Mouse (Mus musculus) forebrain, embryonic 13.5 days (tissue): ENCODE measurements around the gene Gcgr. TPM values are rescaled to one million over a fixed set of nuclear protein-coding genes. Genes with fewer than 3 reads are reported as not detected.

Experiments used
- ATAC-seq: fragments of 200-750 bp; cut with Nextera tagmentation; 2 replicates; pipeline ENCODE4 v1.8.0; 2017
- H3K27ac ChIP-seq: fragments of 300-500 bp; sonication (generic); 2 replicates; pipeline ENCODE4 v1.5.1; 2015; ENCODE audit warnings: inconsistent platforms, mild to moderate bottlenecking, moderate library complexity
- H3K27me3 ChIP-seq: fragments of 300-500 bp; sonication (generic); 2 replicates; pipeline ENCODE4 v1.6.1; 2015; ENCODE audit warnings: mild to moderate bottlenecking, inconsistent platforms
- H3K36me3 ChIP-seq: fragments of 300-500 bp; sonication (generic); 2 replicates; pipeline ENCODE4 v1.6.1; 2015; ENCODE audit warnings: mild to moderate bottlenecking, inconsistent platforms; ENCODE audit not compliant: poor library complexity, severe bottlenecking
- H3K4me1 ChIP-seq: fragments of 300-500 bp; sonication (generic); 2 replicates; pipeline ENCODE4 v1.6.1; 2015; ENCODE audit warnings: inconsistent platforms
- H3K4me2 ChIP-seq: fragments of 300-500 bp; sonication (generic); 2 replicates; pipeline ENCODE4 v1.6.1; 2015; ENCODE audit warnings: inconsistent platforms, mild to moderate bottlenecking, moderate library complexity
- H3K4me3 ChIP-seq: fragments of 300-500 bp; sonication (generic); 2 replicates; pipeline ENCODE4 v1.5.1; 2015; ENCODE audit warnings: mild to moderate bottlenecking, inconsistent platforms
- H3K9ac ChIP-seq: fragments of 300-500 bp; sonication (generic); 2 replicates; pipeline ENCODE4 v1.6.1; 2015; ENCODE audit warnings: mild to moderate bottlenecking, inconsistent platforms
- H3K9me3 ChIP-seq: fragments of 300-500 bp; sonication (generic); replicated peaks from 2 replicates; pipeline ENCODE4 v1.6.1; 2016; ENCODE audit warnings: inconsistent platforms
- WGBS: fragments of 180-500 bp; shearing (Covaris S2); methylation state at CpG from one replicate; pipeline ENCODE4 v1.1.7; 2015; 5-methylcytosine and 5-hydroxymethylcytosine counted together
- polyA plus RNA-seq: library from polyadenylated mRNA; unstranded; fragments of >200 nt; fragmentation: Nextera tagmentation; extraction: Ambion mirVana; gene quantifications from 2 replicates; pipeline ENCODE4 v1.2.1, GENCODE M21; 2015

Gene Gcgr
- 0.08 and 0.21 TPM in 2 replicates for polyA plus RNA-seq

- H3K4me2 ChIP-seq, result peak within 1 kb of the TSS; percentile 61
- WGBS, result 7% methylated on average over 54 of the region's 62 CpGs
- H3K27ac ChIP-seq, result no peak within 1 kb of the TSS
- H3K9ac ChIP-seq, result peak within 1 kb of the TSS; percentile 49
- H3K9me3 ChIP-seq, result no peaks in the 10 kb centered on the region
- H3K27me3 ChIP-seq, result peaks cover 70% of the 10 kb centered on the region
- no peak for ATAC-seq
- no peaks in the 10 kb centered on the region for H3K36me3 ChIP-seq
- peak within 1 kb of the TSS; percentile 34 for H3K4me3 ChIP-seq
- peaks cover 12% of the 10 kb centered on the region for H3K4me1 ChIP-seq
These were observed at the start of gene Gcgr for GRCm38 (mm10) chr11:120530085-120530964. Gene Gcgr (plus strand): TSS chr11:120530699.

DNA sequence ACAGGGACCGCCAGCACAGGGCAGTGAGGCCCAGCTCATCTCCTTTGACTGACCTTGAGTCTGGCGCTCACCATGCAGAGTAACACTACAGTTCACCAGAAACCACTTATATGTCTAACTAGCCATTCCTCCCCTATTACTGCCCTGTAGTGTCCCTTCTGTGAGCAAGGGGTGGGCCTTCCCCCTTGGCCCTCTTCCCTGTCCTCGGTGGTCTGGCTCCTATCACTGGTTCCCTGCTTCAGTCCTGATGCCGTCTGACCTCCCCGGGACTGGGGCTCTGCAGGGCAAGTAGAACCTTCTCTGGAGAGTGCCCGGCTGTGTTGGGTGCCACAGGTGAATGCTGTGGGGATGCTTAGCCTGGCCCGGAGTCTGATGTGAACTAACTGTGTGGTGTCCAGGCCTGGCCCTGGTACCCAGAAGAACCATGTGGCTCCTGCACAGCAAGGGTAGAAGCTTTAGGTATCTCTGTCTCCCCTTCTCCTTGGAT is 47.0 kb upstream of the Gcgr start:
- peak overlapping the region; percentile 95; the same call in 1 of the 2 replicates for H3K9ac ChIP-seq
- ATAC-seq, result no peak

DNA sequence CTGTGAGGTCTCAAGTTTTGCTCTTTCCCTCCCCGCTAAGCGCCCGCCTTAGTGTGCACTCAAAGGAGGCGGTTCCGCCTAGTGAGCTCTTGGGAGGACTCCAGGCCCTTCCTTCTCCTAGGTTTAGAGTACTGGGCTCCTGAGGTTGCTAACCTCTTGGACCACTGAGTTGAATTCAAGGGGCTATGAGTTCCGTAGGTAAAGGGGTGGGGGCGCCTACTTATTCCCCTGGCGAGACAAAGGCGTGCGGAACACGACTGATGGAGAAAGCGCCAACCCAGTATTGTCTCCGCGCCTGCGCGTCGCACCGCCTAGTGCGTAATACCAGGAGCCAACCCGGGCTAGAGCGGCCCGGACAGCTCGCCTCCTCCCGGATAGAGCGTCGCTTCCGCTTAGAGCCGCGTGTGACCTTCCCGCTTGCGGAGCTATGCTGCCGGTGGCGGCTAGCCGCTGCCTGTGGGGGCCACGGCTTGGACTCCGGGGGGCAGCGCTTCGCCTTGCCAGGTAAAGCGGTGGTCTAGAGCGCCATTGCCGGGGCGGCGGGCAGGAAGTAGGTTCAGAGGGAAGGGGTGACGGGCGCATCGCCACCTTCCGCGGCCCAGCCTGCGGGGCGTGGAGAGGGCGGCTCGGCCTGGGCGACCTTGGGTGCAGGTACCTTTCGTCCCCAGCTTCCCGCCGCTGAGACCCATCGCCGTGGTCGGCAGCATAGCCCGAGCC is 46.1 kb upstream of the Gcgr start, which contains the start of gene Mrpl12:
Gene Mrpl12, plus strand, starts transcription at position 349 of the 717 bp plus-strand sequence.
- ATAC-seq, result peak; percentile 97
- Histone ChIP-seq H3K27ac (peak within 1 kb of the TSS; percentile 88), H3K36me3 (peaks cover 77% of the 10 kb centered on the region), H3K4me3 (peak within 1 kb of the TSS; percentile 98), H3K4me1 (peaks cover 25% of the 10 kb centered on the region), H3K9me3 (no peaks in the 10 kb centered on the region), H3K9ac (peak within 1 kb of the TSS; percentile 95), H3K4me2 (peak within 1 kb of the TSS; percentile 95), H3K27me3 (no peaks in the 10 kb centered on the region)
- under 1% methylated on average over 60 of the region's 60 CpGs for WGBS

More for the DNA sequence above, 47.0 kb upstream of the Gcgr start:
- peak overlapping the region; percentile 95 for H3K4me2 ChIP-seq
- peak overlapping the region; percentile 88 for H3K27ac ChIP-seq
- H3K36me3 ChIP-seq, result peaks cover 80% of the 10 kb centered on the region
- H3K27me3 ChIP-seq, result no peaks in the 10 kb centered on the region
- 90% methylated on average over 7 of the region's 7 CpGs for WGBS
- no peaks in the 10 kb centered on the region for H3K9me3 ChIP-seq
- H3K4me1 ChIP-seq, result peaks cover 22% of the 10 kb centered on the region
- peak overlapping the region; percentile 98 for H3K4me3 ChIP-seq

GRCm38 (mm10) chr11:120485251-120485650 is 45.2 kb upstream of the Gcgr start:
- Histone ChIP-seq H3K27me3 (no peaks in the 10 kb centered on the region), H3K4me1 (peaks cover 30% of the 10 kb centered on the region), H3K4me3 (peak overlapping the region; percentile 98), H3K9ac (peak overlapping the region; percentile 95), H3K36me3 (peaks cover 70% of the 10 kb centered on the region), H3K9me3 (no peaks in the 10 kb centered on the region), H3K4me2 (peak overlapping the region; percentile 95), H3K27ac (peak overlapping the region; percentile 59; the same call in 1 of the 2 replicates)
- 12% methylated on average over 10 of the region's 10 CpGs for WGBS
- ATAC-seq, result no peak

DNA sequence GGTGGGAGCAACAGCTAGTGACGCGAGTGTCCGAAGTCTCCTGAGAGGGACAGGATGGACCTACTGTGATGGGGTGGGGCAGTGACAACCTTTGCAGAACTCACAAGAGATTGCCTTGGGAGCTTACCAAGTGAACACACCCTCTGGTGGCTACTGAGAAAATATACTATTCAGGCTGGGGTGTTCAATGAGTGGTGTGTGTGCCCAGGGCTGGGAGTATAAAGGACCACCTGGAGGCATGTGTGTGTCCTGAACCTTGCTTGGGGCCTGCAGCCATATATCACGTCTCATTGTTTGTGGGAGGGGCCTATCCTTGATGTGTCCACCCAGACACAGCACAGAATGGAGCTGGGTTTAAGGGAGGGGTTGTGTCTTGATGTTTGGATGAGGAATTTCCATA is 42.0 kb upstream of the Gcgr start:
- 78% methylated on average over 4 of the region's 4 CpGs for whole genome bisulfite sequencing
- H3K9me3 ChIP-seq, result no peaks in the 10 kb centered on the region
- peaks cover 38% of the 10 kb centered on the region for H3K36me3 ChIP-seq
- no peaks in the 10 kb centered on the region for H3K27me3 ChIP-seq
- no peak overlapping the region for H3K27ac ChIP-seq
- peaks cover 54% of the 10 kb centered on the region for H3K4me1 ChIP-seq
- no peak overlapping the region for H3K4me2 ChIP-seq
- no peak overlapping the region for H3K9ac ChIP-seq
- no peak overlapping the region for H3K4me3 ChIP-seq
- ATAC-seq, result no peak

DNA sequence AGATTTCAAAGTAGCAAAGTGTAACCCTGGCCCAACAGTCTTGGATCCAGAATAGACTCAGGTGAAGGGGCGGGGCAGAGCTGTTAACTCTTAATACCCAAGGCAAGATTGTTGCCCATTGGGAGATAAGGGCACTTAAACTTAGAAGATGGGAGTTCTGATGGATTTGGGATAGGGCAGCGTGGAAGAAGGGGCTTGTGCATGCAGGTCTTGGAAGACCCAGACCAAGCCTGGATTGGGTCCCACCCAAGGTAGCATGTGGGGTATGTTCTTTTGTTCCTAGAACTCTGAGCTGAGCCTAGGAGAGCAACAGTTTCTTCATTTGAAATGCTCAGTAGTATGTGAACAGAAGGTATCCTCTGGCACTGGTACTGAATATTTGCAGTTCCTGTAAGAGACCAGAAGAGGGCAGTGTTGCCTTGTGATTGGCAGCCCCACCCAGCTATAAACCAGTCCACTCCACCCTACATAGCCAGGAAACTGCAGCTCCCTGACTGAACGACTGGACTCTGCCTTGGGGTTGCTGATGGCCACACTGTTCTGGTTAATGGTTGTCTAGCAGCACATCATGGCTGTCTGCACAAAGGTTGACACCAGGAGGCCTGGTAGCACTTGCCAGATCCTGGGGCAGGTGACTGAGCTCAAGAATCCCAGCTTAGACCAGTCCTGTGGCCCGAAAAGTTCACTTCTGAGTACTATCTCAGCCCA is 41.3 kb upstream of the Gcgr start:
- peaks cover 39% of the 10 kb centered on the region for H3K36me3 ChIP-seq
- peaks cover 51% of the 10 kb centered on the region for H3K4me1 ChIP-seq
- H3K9me3 ChIP-seq, result no peaks in the 10 kb centered on the region
- H3K4me3 ChIP-seq, result no peak overlapping the region; the same call in 1 of the 2 replicates
- no peak overlapping the region for H3K4me2 ChIP-seq
- 65% methylated on average over 4 of the region's 4 CpGs for WGBS
- no peaks in the 10 kb centered on the region for H3K27me3 ChIP-seq
- H3K27ac ChIP-seq, result no peak overlapping the region
- peak; percentile 31 for ATAC-seq
- H3K9ac ChIP-seq, result no peak overlapping the region

GRCm38 (mm10) chr11:120490291-120491046 is 40.0 kb upstream of the Gcgr start:
- H3K4me3 ChIP-seq, result peak overlapping the region; percentile 96
- H3K27ac ChIP-seq, result peak overlapping the region; percentile 76
- no peaks in the 10 kb centered on the region for H3K27me3 ChIP-seq
- no peaks in the 10 kb centered on the region for H3K9me3 ChIP-seq
- WGBS, result 32% methylated on average over 4 of the region's 4 CpGs
- no peak for ATAC-seq
- H3K36me3 ChIP-seq, result peaks cover 51% of the 10 kb centered on the region
- H3K9ac ChIP-seq, result peak overlapping the region; percentile 92; the same call in 1 of the 2 replicates
- peak overlapping the region; percentile 81 for H3K4me2 ChIP-seq
- peaks cover 46% of the 10 kb centered on the region for H3K4me1 ChIP-seq

DNA sequence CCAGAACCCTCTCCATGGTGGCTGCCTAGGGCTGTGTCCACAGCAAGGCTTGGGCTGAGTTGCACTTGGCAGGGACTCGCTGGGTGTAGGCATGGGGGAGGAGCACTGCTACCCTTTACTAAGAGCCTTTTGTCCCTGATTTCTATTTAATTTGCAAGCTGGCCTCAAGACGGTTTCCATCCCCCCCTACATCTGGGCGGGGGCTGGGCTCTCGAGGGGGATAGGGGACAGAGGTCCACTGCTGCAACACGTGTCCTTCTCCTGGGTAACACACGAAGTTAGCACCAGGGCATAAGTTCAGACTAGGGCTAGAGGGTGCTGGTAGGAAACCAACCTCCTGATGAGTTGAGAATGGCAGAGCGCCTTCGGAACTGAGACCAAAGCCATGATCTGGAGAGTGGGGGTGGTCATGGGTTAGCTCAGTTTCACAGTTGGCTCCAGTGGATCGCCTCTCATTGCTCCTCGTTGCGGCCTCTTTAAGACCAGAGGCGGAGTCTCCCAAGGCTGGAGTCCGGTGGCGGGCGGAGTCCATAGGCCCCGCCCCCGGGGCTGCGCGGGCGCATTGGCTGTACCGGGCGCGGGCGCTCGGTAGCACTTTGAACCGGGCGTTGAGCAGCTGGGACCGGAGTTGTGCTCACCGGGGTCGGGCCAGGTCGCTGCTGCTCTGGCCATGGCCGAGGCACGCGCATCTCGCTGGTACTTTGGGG is 39.0 kb upstream of the Gcgr start, which contains the start of gene Slc25a10:
Gene Slc25a10, plus strand, starts transcription at position 524 of the 707 bp plus-strand sequence.
- Histone ChIP-seq H3K27me3 (no peaks in the 10 kb centered on the region), H3K4me3 (peak within 1 kb of the TSS; percentile 96), H3K36me3 (peaks cover 51% of the 10 kb centered on the region), H3K4me1 (peaks cover 40% of the 10 kb centered on the region), H3K9me3 (no peaks in the 10 kb centered on the region), H3K9ac (peak within 1 kb of the TSS; percentile 92), H3K4me2 (peak within 1 kb of the TSS; percentile 81), H3K27ac (peak within 1 kb of the TSS; percentile 76)
- WGBS, result under 1% methylated on average over 32 of the region's 35 CpGs
- ATAC-seq, result peak; percentile 87

GRCm38 (mm10) chr11:120492024-120492877 is 38.2 kb upstream of the Gcgr start:
- Histone ChIP-seq H3K27me3 (no peaks in the 10 kb centered on the region), H3K4me3 (peak overlapping the region; percentile 96), H3K9me3 (no peaks in the 10 kb centered on the region), H3K4me1 (peaks cover 40% of the 10 kb centered on the region), H3K27ac (peak overlapping the region; percentile 76), H3K36me3 (peaks cover 51% of the 10 kb centered on the region), H3K4me2 (peak overlapping the region; percentile 81), H3K9ac (peak overlapping the region; percentile 92)
- peak; percentile 34 for ATAC-seq
- under 1% methylated on average over 48 of the region's 48 CpGs for WGBS

- Histone ChIP-seq H3K4me1 (peaks cover 40% of the 10 kb centered on the region), H3K4me3 (peak overlapping the region; percentile 96), H3K9ac (peak overlapping the region; percentile 92), H3K36me3 (peaks cover 51% of the 10 kb centered on the region), H3K27ac (peak overlapping the region; percentile 76), H3K27me3 (no peaks in the 10 kb centered on the region), H3K9me3 (no peaks in the 10 kb centered on the region), H3K4me2 (peak overlapping the region; percentile 81)
- no peak for ATAC-seq
- WGBS, result 17% methylated on average over 3 of the region's 3 CpGs
These were observed 37.7 kb upstream of the Gcgr start for GRCm38 (mm10) chr11:120492878-120493203.
